Mouse (Mus musculus): ENCODE results near the gene Cryzl2.

DNA sequence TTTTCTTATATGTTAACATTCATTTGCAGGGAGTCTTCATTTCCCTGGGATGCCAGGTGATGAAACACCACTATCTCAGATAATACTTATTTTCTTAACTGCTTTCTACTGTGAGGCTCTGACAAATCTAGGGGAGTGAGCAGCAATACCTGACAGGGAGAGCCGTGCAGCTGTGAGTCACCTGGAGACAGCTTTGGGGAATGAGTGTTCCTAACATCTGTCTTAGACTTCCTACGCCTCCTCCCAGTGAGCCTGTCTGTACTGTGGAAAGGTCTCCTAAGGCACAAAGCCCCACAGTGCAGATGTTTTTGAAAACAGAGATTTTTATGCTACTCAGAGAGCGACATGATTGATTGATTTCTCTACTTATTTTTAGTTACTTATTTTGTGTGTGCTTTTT is 22.5 kb downstream of the Cryzl2 start:
- no peak for TF ChIP-seq POLR2A (IDR thresholded peaks at IDR 0.05; ENCODE audit: control insufficient read depth in 1 of 2, insufficient read depth in 1 of 2, low read depth in 1 of 2, low read length in 2 of 2, poor library complexity in 1 of 2)
- no peak for TF ChIP-seq CTCF (IDR thresholded peaks at IDR 0.05 in 2 of 3, conservative IDR thresholded peaks at IDR 0.05 in 1 of 3; ENCODE audit: control insufficient read depth in 1 of 3, insufficient read depth in 1 of 3, low read depth in 2 of 3, low read length in 3 of 3, poor library complexity in 1 of 3, severe bottlenecking in 1 of 3)
- no peak for TF ChIP-seq TAL1 (IDR thresholded peaks at IDR 0.05; ENCODE audit: low read length)
- no peak for TF ChIP-seq GATA1 (IDR thresholded peaks at IDR 0.05; ENCODE audit: low read depth, low read length)
- TF ChIP-seq MAX (IDR thresholded peaks at IDR 0.05; ENCODE audit: low read length), result no peak
- no peak for TF ChIP-seq MAFK (IDR thresholded peaks at IDR 0.05; ENCODE audit: borderline replicate concordance, low read depth, low read length)

Measured in MEL (cell line).